Mouse (Mus musculus): ENCODE measurements at regions not wholly inside any gene's neighbourhood (a gene's known extent, or its start where the extent isn't known, plus 50 kb on each side); places are given as distances from the start of the nearest gene placed in this dataset.

GRCm38 (mm10) chr19:27633105-27633504 lies 203.5 kb upstream of the Pum3 start:
- no peak overlapping the region for H3K4me3 ChIP-seq (replicated peaks in 1 of 3; ENCODE audit: low read depth in 2 of 3, low read length in 2 of 3, poor library complexity in 1 of 3)
- no peaks in the 10 kb centered on the region for H3K36me3 ChIP-seq (replicated peaks in 1 of 2; ENCODE audit: control insufficient read depth in 1 of 2, insufficient read depth in 1 of 2, low read length in 1 of 2)
- TF ChIP-seq SIN3A (IDR thresholded peaks at IDR 0.05; ENCODE audit: low read length): no peak
- TF ChIP-seq MAZ (IDR thresholded peaks at IDR 0.05; ENCODE audit: low read depth, low read length): no peak
- no peak overlapping the region for H3K4me2 ChIP-seq (ENCODE audit: insufficient read depth, low read depth, poor library complexity, severe bottlenecking)
- H3K4me1 ChIP-seq (ENCODE audit: control insufficient read depth in 1 of 2, insufficient read depth in 2 of 2): no peaks in the 10 kb centered on the region
- H3K27ac ChIP-seq (ENCODE audit: insufficient read depth, low read depth): no peak overlapping the region
- H3K9me3 ChIP-seq (replicated peaks; ENCODE audit: low read length): no peaks in the 10 kb centered on the region
- dilution Hi-C loops (cut with MboI; ENCODE audit: extremely low pct_ligation_motif_present, extremely low pct_unique_long_range_greater_than_20kb, low sequenced_read_pairs) (no loop called here), in situ Hi-C loops (cut with MboI; ENCODE audit: low pct_ligation_motif_present, low pct_unique_long_range_greater_than_20kb, low sequenced_read_pairs) (no loop called here)
- DNase-seq (ENCODE audit: extremely low read depth): no peak
- no peak overlapping the region for H3K9ac ChIP-seq (ENCODE audit: insufficient read depth, low read depth)
- H3K79me2 ChIP-seq (replicated peaks; ENCODE audit: control insufficient read depth, extremely low read depth, insufficient read depth, poor library complexity, severe bottlenecking): no peaks in the 10 kb centered on the region
- H3K27me3 ChIP-seq (replicated peaks): no peaks in the 10 kb centered on the region

GRCm38 (mm10) chr19:27627626-27628025 lies 198.0 kb upstream of the Pum3 start:
- in situ Hi-C loops (cut with MboI; ENCODE audit: low pct_ligation_motif_present, low pct_unique_long_range_greater_than_20kb, low sequenced_read_pairs): no loop called here
- TF ChIP-seq E2F4 (IDR thresholded peaks at IDR 0.05; ENCODE audit: insufficient replicate concordance, low read depth, low read length) (no peak), MAX (IDR thresholded peaks at IDR 0.05; ENCODE audit: low read length) (no peak), CHD2 (IDR thresholded peaks at IDR 0.05; ENCODE audit: low read length) (no peak), NELFE (IDR thresholded peaks at IDR 0.05; ENCODE audit: low read depth, low read length) (no peak), CTCF (conservative IDR thresholded peaks at IDR 0.05 in 1 of 2, IDR thresholded peaks at IDR 0.05 in 1 of 2; ENCODE audit: low read depth in 2 of 2, low read length in 2 of 2) (no peak), ETS1 (conservative IDR thresholded peaks at IDR 0.05; ENCODE audit: low read depth, low read length) (no peak), KAT2A (IDR thresholded peaks at IDR 0.05; ENCODE audit: insufficient replicate concordance, low read length) (no peak), EP300 (IDR thresholded peaks at IDR 0.05; ENCODE audit: low read length) (no peak), UBTF (IDR thresholded peaks at IDR 0.05; ENCODE audit: low read depth, low read length) (no peak), HCFC1 (IDR thresholded peaks at IDR 0.05; ENCODE audit: low read depth, low read length) (no peak)
- Histone ChIP-seq H3K36me3 (replicated peaks in 1 of 2; ENCODE audit: control insufficient read depth in 1 of 2, insufficient read depth in 1 of 2, low read length in 1 of 2) (no peaks in the 10 kb centered on the region), H3K4me3 (replicated peaks in 1 of 3; ENCODE audit: low read depth in 2 of 3, low read length in 2 of 3, poor library complexity in 1 of 3) (no peak overlapping the region), H3K27ac (ENCODE audit: insufficient read depth, low read depth) (no peak overlapping the region), H3K4me2 (ENCODE audit: insufficient read depth, low read depth, poor library complexity, severe bottlenecking) (no peak overlapping the region), H3K4me1 (ENCODE audit: control insufficient read depth in 1 of 2, insufficient read depth in 2 of 2) (peaks cover 0 to 6% of the 10 kb centered on the region in 2 experiments; a peak in 1 of 4 replicates), H3K9me3 (replicated peaks; ENCODE audit: low read length) (no peaks in the 10 kb centered on the region), H3K79me2 (replicated peaks; ENCODE audit: control insufficient read depth, extremely low read depth, insufficient read depth, poor library complexity, severe bottlenecking) (no peaks in the 10 kb centered on the region), H3K27me3 (replicated peaks) (no peaks in the 10 kb centered on the region), H3K9ac (ENCODE audit: insufficient read depth, low read depth) (no peak overlapping the region)
- dilution Hi-C loops (cut with MboI; ENCODE audit: extremely low pct_ligation_motif_present, extremely low pct_unique_long_range_greater_than_20kb, low sequenced_read_pairs): no loop called here
- no peak for DNase-seq (ENCODE audit: extremely low read depth)

GRCm38 (mm10) chr19:27617522-27617921 lies 187.9 kb upstream of the Pum3 start:
- dilution Hi-C loops (cut with MboI; ENCODE audit: extremely low pct_ligation_motif_present, extremely low pct_unique_long_range_greater_than_20kb, low sequenced_read_pairs) (no loop called here), in situ Hi-C loops (cut with MboI; ENCODE audit: low pct_ligation_motif_present, low pct_unique_long_range_greater_than_20kb, low sequenced_read_pairs) (no loop called here)
- Histone ChIP-seq H3K9me3 (replicated peaks; ENCODE audit: low read length) (no peaks in the 10 kb centered on the region), H3K4me3 (replicated peaks in 1 of 3; ENCODE audit: low read depth in 2 of 3, low read length in 2 of 3, poor library complexity in 1 of 3) (no peak overlapping the region), H3K4me1 (ENCODE audit: control insufficient read depth in 1 of 2, insufficient read depth in 2 of 2) (no peaks in the 10 kb centered on the region), H3K27ac (ENCODE audit: insufficient read depth, low read depth) (no peak overlapping the region), H3K9ac (ENCODE audit: insufficient read depth, low read depth) (no peak overlapping the region), H3K36me3 (replicated peaks in 1 of 2; ENCODE audit: control insufficient read depth in 1 of 2, insufficient read depth in 1 of 2, low read length in 1 of 2) (no peaks in the 10 kb centered on the region), H3K79me2 (replicated peaks; ENCODE audit: control insufficient read depth, extremely low read depth, insufficient read depth, poor library complexity, severe bottlenecking) (no peaks in the 10 kb centered on the region), H3K27me3 (replicated peaks) (no peaks in the 10 kb centered on the region), H3K4me2 (ENCODE audit: insufficient read depth, low read depth, poor library complexity, severe bottlenecking) (no peak overlapping the region)
- no peak for DNase-seq (ENCODE audit: extremely low read depth)
- TF ChIP-seq HCFC1 (IDR thresholded peaks at IDR 0.05; ENCODE audit: low read depth, low read length) (no peak), GABPA (IDR thresholded peaks at IDR 0.05; ENCODE audit: insufficient replicate concordance, low read depth, low read length) (no peak), ZMIZ1 (IDR thresholded peaks at IDR 0.05; ENCODE audit: low read depth, low read length) (no peak), CTCF (conservative IDR thresholded peaks at IDR 0.05 in 1 of 2, IDR thresholded peaks at IDR 0.05 in 1 of 2; ENCODE audit: low read depth in 2 of 2, low read length in 2 of 2) (no peak), POLR2AphosphoS2 (IDR thresholded peaks at IDR 0.05; ENCODE audit: low read depth, low read length) (no peak)

All from CH12.LX (cell line).